ENCODE assay signal across 1 mouse cellular context in genomic region chr7:46895511-46895910, GRCm38 (mm10).
TF ChIP-seq lines count a peak whose summit lies in the region.

No protein-coding gene starts in this region.

TF ChIP-seq in MEL, 35 proteins besides CTCF, POLR2A, EP300 and RAD21 (continued from another document):
- TF ChIP-seq POLR2AphosphoS2 (IDR thresholded peaks at IDR 0.05; ENCODE audit: low read length): no peak
- no peak for TF ChIP-seq NELFE (IDR thresholded peaks at IDR 0.05; ENCODE audit: low read depth, low read length)
- TF ChIP-seq MXI1 (IDR thresholded peaks at IDR 0.05; ENCODE audit: low read depth, low read length): no peak
